Mouse (Mus musculus) activated CD4-positive, CD25-positive, alpha-beta regulatory T cell (primary cell): ENCODE data around the gene Sqstm1. TPM values are rescaled to one million over a fixed set of nuclear protein-coding genes. Genes with fewer than 3 reads are reported as not detected.

Experiments
- polyA plus RNA-seq, 2 experiments: library from polyadenylated mRNA; unstranded; fragments of 100-300 nt; shearing (Covaris generic); gene quantifications; one replicate each; pipeline ENCODE4 v1.2.1; 2017

Gene Sqstm1
- 100 to 1,000 TPM; 248 to 377 TPM for polyA plus RNA-seq

GRCm38 (mm10) chr11:50210505-50211151 lies at the start of gene Sqstm1, which contains the start of gene Mgat4b:
Gene Sqstm1 (minus strand): TSS chr11:50210827.
Gene Mgat4b (plus strand): TSS chr11:50210890.

GRCm38 (mm10) chr11:50238324-50238723 lies 27.7 kb upstream of the Sqstm1 start, which contains the start of gene Ltc4s:
Gene Ltc4s (minus strand): TSS chr11:50238616.

GRCm38 (mm10) chr11:50174111-50174729 lies 36.4 kb downstream of the Sqstm1 start, which contains the start of gene Mrnip:
Gene Mrnip (plus strand): TSS chr11:50174444.

Other genes starting within 250 kb of the Sqstm1 start
- 10 to 100 TPM; 20.0 to 41.0 TPM for gene Rnf130, start 185.5 kb downstream of the Sqstm1 start, polyA plus RNA-seq
- 10 to 100 TPM; 45.0 to 64.2 TPM for gene Tbc1d9b, start 79.4 kb downstream of the Sqstm1 start, polyA plus RNA-seq
- 1 to 10 TPM; 3.5 to 9.0 TPM for gene Mrnip, start 36.4 kb downstream of the Sqstm1 start, polyA plus RNA-seq
- gene Mgat4b, start 63 bp upstream of the Sqstm1 start, polyA plus RNA-seq, result 10 to 100 TPM; 21.2 to 25.3 TPM
- 1 to 10 TPM in 1 of 2 experiments, under 1 TPM in 1; 0.88 to 1.8 TPM for gene Ltc4s, start 27.8 kb upstream of the Sqstm1 start, polyA plus RNA-seq
- 1 to 10 TPM; 3.9 to 5.0 TPM for gene Maml1, start 81.5 kb upstream of the Sqstm1 start, polyA plus RNA-seq
- 100 to 1,000 TPM; 178 to 220 TPM for gene Canx, start 114.8 kb upstream of the Sqstm1 start, polyA plus RNA-seq
- not detected for gene Cby3, start 143.6 kb upstream of the Sqstm1 start, polyA plus RNA-seq
- 100 to 1,000 TPM; 174 to 202 TPM for gene Hnrnph1, start 166.2 kb upstream of the Sqstm1 start, polyA plus RNA-seq
- gene Rufy1, start 220.3 kb upstream of the Sqstm1 start, polyA plus RNA-seq, result 10 to 100 TPM; 31.7 to 38.3 TPM